In genomic region chr17:80915666-80916065, GRCm38 (mm10) we compare ENCODE assay signal across 31 mouse cellular contexts. TPM values are rescaled to one million over a fixed set of nuclear protein-coding genes. Genes with fewer than 3 reads are reported as not detected.
"Had no signal": no experiment of that assay in that cellular context is flagged by ENCODE, and none has a peak within 500 bp of the region (broad histone marks: within the 10 kb centered on the region; RNA-seq: fewer than 3 reads in every experiment).

No protein-coding gene starts in this region.

- H3K4me3 ChIP-seq: limb, embryonic 10.5 days; limb, embryonic 12.5 days; limb, embryonic 13.5 days; limb, embryonic 15.5 days; liver, embryonic 12.5 days; liver, embryonic 13.5 days; liver, embryonic 15.5 days; lung, embryonic 15.5 days; megakaryocyte, embryonic 14.5 days; midbrain, embryonic 12.5 days; midbrain, embryonic 13.5 days; midbrain, embryonic 15.5 days; myocyte; neural tube, embryonic 12.5 days; neural tube, embryonic 13.5 days had no signal

- ATAC-seq: liver, embryonic 12.5 days; liver, postnatal 0 days; lung, postnatal 0 days; midbrain, embryonic 13.5 days; midbrain, embryonic 15.5 days; midbrain, embryonic 16.5 days had no signal

- H3K4me1 ChIP-seq: limb, embryonic 10.5 days; limb, embryonic 12.5 days; limb, embryonic 13.5 days; limb, embryonic 15.5 days; liver, embryonic 12.5 days; liver, embryonic 13.5 days; liver, embryonic 15.5 days; lung, embryonic 15.5 days; megakaryocyte, embryonic 14.5 days; midbrain, embryonic 12.5 days; midbrain, embryonic 13.5 days; midbrain, embryonic 15.5 days; neural tube, embryonic 12.5 days; neural tube, embryonic 13.5 days had no signal

- H3K27me3 ChIP-seq: limb, embryonic 12.5 days; limb, embryonic 13.5 days; limb, embryonic 15.5 days; liver, embryonic 12.5 days; liver, embryonic 13.5 days; liver, embryonic 15.5 days; lung, embryonic 15.5 days; megakaryocyte, embryonic 14.5 days; midbrain, embryonic 12.5 days; midbrain, embryonic 13.5 days; midbrain, embryonic 15.5 days; neural tube, embryonic 12.5 days; neural tube, embryonic 13.5 days had no signal

- H3K36me3 ChIP-seq: limb, embryonic 10.5 days; limb, embryonic 12.5 days; limb, embryonic 13.5 days; limb, embryonic 15.5 days; liver, embryonic 12.5 days; liver, embryonic 13.5 days; liver, embryonic 15.5 days; lung, embryonic 15.5 days; midbrain, embryonic 12.5 days; midbrain, embryonic 13.5 days; midbrain, embryonic 15.5 days; neural tube, embryonic 12.5 days; neural tube, embryonic 13.5 days had no signal

- H3K4me2 ChIP-seq: limb, embryonic 12.5 days; limb, embryonic 13.5 days; limb, embryonic 15.5 days; liver, embryonic 11.5 days; liver, embryonic 12.5 days; liver, embryonic 13.5 days; liver, embryonic 15.5 days; lung, embryonic 14.5 days; lung, embryonic 15.5 days; midbrain, embryonic 12.5 days; midbrain, embryonic 13.5 days; midbrain, embryonic 15.5 days; neural tube, embryonic 12.5 days; neural tube, embryonic 13.5 days had no signal

- DNase-seq: left cerebral cortex, postnatal 4 days; liver; liver, embryonic 13.5 days; liver, postnatal 0 days; lung, adult 18-20 months; lung, adult 2 months; lung, embryonic 14.5 days; lung, postnatal 10 days; lung, postnatal 14 days; lung, postnatal 36 days; lung, postnatal 4 days; midbrain, embryonic 14.5 days had no signal

- H3K27ac ChIP-seq: limb, embryonic 10.5 days; limb, embryonic 12.5 days; limb, embryonic 13.5 days; limb, embryonic 15.5 days; liver, embryonic 12.5 days; liver, embryonic 13.5 days; liver, embryonic 14.5 days; liver, embryonic 15.5 days; lung, embryonic 15.5 days; macrophage; midbrain, embryonic 12.5 days; midbrain, embryonic 13.5 days; midbrain, embryonic 15.5 days; neural tube, embryonic 12.5 days; neural tube, embryonic 13.5 days had no signal

- H3K9me3 ChIP-seq: limb, embryonic 10.5 days; limb, embryonic 12.5 days; limb, embryonic 13.5 days; limb, embryonic 15.5 days; liver, embryonic 12.5 days; liver, embryonic 13.5 days; liver, embryonic 15.5 days; lung, embryonic 15.5 days; midbrain, embryonic 12.5 days; midbrain, embryonic 13.5 days; midbrain, embryonic 15.5 days; neural tube, embryonic 12.5 days; neural tube, embryonic 13.5 days had no signal

- H3K9ac ChIP-seq: limb, embryonic 12.5 days; limb, embryonic 13.5 days; limb, embryonic 15.5 days; liver, embryonic 12.5 days; liver, embryonic 13.5 days; liver, embryonic 14.5 days; liver, embryonic 15.5 days; liver, postnatal 0 days; lung, embryonic 14.5 days; lung, embryonic 15.5 days; midbrain, embryonic 12.5 days; midbrain, embryonic 13.5 days; midbrain, embryonic 15.5 days; neural tube, embryonic 12.5 days; neural tube, embryonic 13.5 days had no signal

RNA-seq across cellular contexts. Expression of gene Tmem178, which starts 28.8 kb away (rescaled TPM):
- polyA plus RNA-seq: myocyte had no signal
